25 mouse cellular contexts compared by ENCODE assay signal in genomic region chr4:100725811-100726210, GRCm38 (mm10). TPM values are rescaled to one million over a fixed set of nuclear protein-coding genes. Genes with fewer than 3 reads are reported as not detected.
DNase-seq lines count a peak whose midpoint lies in the region; ATAC-seq and TF ChIP-seq lines count a peak whose summit lies in the region.
"Had no signal": no experiment of that assay in that cellular context is flagged by ENCODE, and none has a peak within 500 bp of the region (broad histone marks: within the 10 kb centered on the region; RNA-seq: fewer than 3 reads in every experiment).

No protein-coding gene starts in this region.

- no peak overlapping the region for H3K4me2 ChIP-seq in forebrain, embryonic 11.5 days (ENCODE audit: low read depth, low read length, severe bottlenecking)
- no peak overlapping the region for H3K4me2 ChIP-seq in hindbrain, embryonic 12.5 days (replicated peaks)
- no peak overlapping the region for H3K4me2 ChIP-seq in hindbrain, postnatal 0 days (ENCODE audit: low read depth, low read length)
- no peak overlapping the region for H3K4me2 ChIP-seq in midbrain, postnatal 0 days (ENCODE audit: low read depth, low read length, poor library complexity, severe bottlenecking)
- no peak overlapping the region for H3K4me2 ChIP-seq in midbrain, embryonic 15.5 days
- H3K4me2 ChIP-seq: forebrain, embryonic 12.5 days; forebrain, embryonic 15.5 days; heart, embryonic 12.5 days; heart, embryonic 15.5 days had no signal

- 93% methylated on average over 7 of the region's 7 CpGs for WGBS in forebrain, embryonic 10.5 days
- 90% methylated on average over 7 of the region's 7 CpGs for WGBS in forebrain, embryonic 11.5 days
- WGBS in hindbrain, embryonic 12.5 days = 89% methylated on average over 7 of the region's 7 CpGs
- 88% methylated on average over 7 of the region's 7 CpGs for WGBS in hindbrain, postnatal 0 days
- WGBS in midbrain, embryonic 10.5 days = 86% methylated on average over 7 of the region's 7 CpGs
- 83% methylated on average over 7 of the region's 7 CpGs for WGBS in midbrain, postnatal 0 days
- 88% methylated on average over 7 of the region's 7 CpGs for WGBS in midbrain, embryonic 15.5 days

- H3K9ac ChIP-seq in forebrain, embryonic 11.5 days (ENCODE audit: low read length) = no peak overlapping the region
- H3K9ac ChIP-seq in hindbrain, embryonic 12.5 days = no peak overlapping the region
- no peak overlapping the region for H3K9ac ChIP-seq in hindbrain, postnatal 0 days (replicated peaks; ENCODE audit: low read length)
- H3K9ac ChIP-seq in midbrain, postnatal 0 days (replicated peaks; ENCODE audit: low read length, poor library complexity, severe bottlenecking) = no peak overlapping the region
- H3K9ac ChIP-seq in midbrain, embryonic 15.5 days = no peak overlapping the region
- H3K9ac ChIP-seq: forebrain, embryonic 12.5 days; forebrain, embryonic 15.5 days; heart, embryonic 12.5 days; heart, embryonic 15.5 days had no signal

- no peak overlapping the region for H3K4me3 ChIP-seq in forebrain, embryonic 10.5 days
- no peak overlapping the region for H3K4me3 ChIP-seq in forebrain, embryonic 11.5 days (ENCODE audit: low read depth, low read length)
- no peak overlapping the region for H3K4me3 ChIP-seq in hindbrain, embryonic 12.5 days
- no peak overlapping the region for H3K4me3 ChIP-seq in hindbrain, postnatal 0 days (ENCODE audit: low read length)
- H3K4me3 ChIP-seq in midbrain, embryonic 10.5 days = no peak overlapping the region
- H3K4me3 ChIP-seq in midbrain, postnatal 0 days (ENCODE audit: low read depth, low read length) = no peak overlapping the region
- H3K4me3 ChIP-seq in midbrain, embryonic 15.5 days = no peak overlapping the region
- H3K4me3 ChIP-seq: forebrain, embryonic 12.5 days; forebrain, embryonic 15.5 days; heart, adult 2 months; heart, embryonic 12.5 days; heart, embryonic 15.5 days had no signal

- H3K27ac ChIP-seq in forebrain, embryonic 10.5 days = peak overlapping the region; percentile 48
- H3K27ac ChIP-seq in forebrain, embryonic 11.5 days (ENCODE audit: low read depth, low read length) = no peak overlapping the region
- 0 out of 2 replicates have a peak overlapping the region, but pooled peaks have one; percentile 17 for H3K27ac ChIP-seq in hindbrain, embryonic 12.5 days
- H3K27ac ChIP-seq in hindbrain, postnatal 0 days = no peak overlapping the region
- H3K27ac ChIP-seq in midbrain, embryonic 10.5 days (replicated peaks) = peak overlapping the region; percentile 69
- H3K27ac ChIP-seq in midbrain, postnatal 0 days (ENCODE audit: low read depth, low read length) = no peak overlapping the region
- H3K27ac ChIP-seq in midbrain, embryonic 15.5 days = peak overlapping the region; percentile 53
- H3K27ac ChIP-seq: forebrain, embryonic 12.5 days; forebrain, embryonic 15.5 days; heart, adult 2 months; heart, embryonic 15.5 days had no signal

- DNase-seq in forebrain, embryonic 10.5 days (ENCODE audit: extremely low spot score, low spot score) = no peak
- no peak for DNase-seq in forebrain, embryonic 11.5 days (ENCODE audit: low spot score)
- no peak for DNase-seq in hindbrain, postnatal 0 days (ENCODE audit: low spot score)
- DNase-seq in midbrain, embryonic 10.5 days (ENCODE audit: low spot score) = no peak
- no peak for DNase-seq in midbrain, postnatal 0 days (ENCODE audit: low spot score)
- DNase-seq in embryo, embryonic 10 days (ENCODE audit: low spot score) = no peak
- DNase-seq: adrenal gland, adult 8-10 months; adrenal gland, postnatal 25 days; cerebellum, adult 11-12 months; cerebellum, adult 8-10 months; cerebellum, postnatal 10 days; cerebellum, postnatal 36 days; gastrocnemius, postnatal 25 days; heart, adult 2 months; heart, postnatal 14 days; heart, postnatal 4 days had no signal

- H3K27me3 ChIP-seq in forebrain, embryonic 10.5 days (ENCODE audit: poor library complexity, severe bottlenecking) = peaks cover 4% of the 10 kb centered on the region
- H3K27me3 ChIP-seq in forebrain, embryonic 11.5 days (ENCODE audit: control insufficient read depth, insufficient read depth, low read length) = no peaks in the 10 kb centered on the region; the same call in 1 of the 2 replicates
- no peaks in the 10 kb centered on the region for H3K27me3 ChIP-seq in hindbrain, embryonic 12.5 days
- no peaks in the 10 kb centered on the region for H3K27me3 ChIP-seq in hindbrain, postnatal 0 days (ENCODE audit: insufficient read depth, low read length)
- no peaks in the 10 kb centered on the region for H3K27me3 ChIP-seq in midbrain, embryonic 10.5 days (ENCODE audit: low read depth, poor library complexity, severe bottlenecking)
- no peaks in the 10 kb centered on the region for H3K27me3 ChIP-seq in midbrain, postnatal 0 days (ENCODE audit: insufficient read depth, low read length)
- no peaks in the 10 kb centered on the region for H3K27me3 ChIP-seq in midbrain, embryonic 15.5 days (replicated peaks)
- H3K27me3 ChIP-seq: forebrain, embryonic 12.5 days; forebrain, embryonic 15.5 days; heart, embryonic 15.5 days had no signal

- no peaks in the 10 kb centered on the region for H3K9me3 ChIP-seq in forebrain, embryonic 10.5 days
- no peaks in the 10 kb centered on the region for H3K9me3 ChIP-seq in forebrain, embryonic 11.5 days (ENCODE audit: control insufficient read depth, low read length)
- H3K9me3 ChIP-seq in hindbrain, embryonic 12.5 days (replicated peaks) = no peaks in the 10 kb centered on the region
- H3K9me3 ChIP-seq in hindbrain, postnatal 0 days (ENCODE audit: low read length) = no peaks in the 10 kb centered on the region
- no peaks in the 10 kb centered on the region for H3K9me3 ChIP-seq in midbrain, embryonic 10.5 days (replicated peaks)
- no peaks in the 10 kb centered on the region for H3K9me3 ChIP-seq in midbrain, postnatal 0 days (ENCODE audit: low read length)
- H3K9me3 ChIP-seq in midbrain, embryonic 15.5 days = no peaks in the 10 kb centered on the region
- H3K9me3 ChIP-seq: forebrain, embryonic 12.5 days; forebrain, embryonic 15.5 days; heart, embryonic 12.5 days; heart, embryonic 15.5 days had no signal

- no peak for ATAC-seq in forebrain, embryonic 11.5 days (replicated peaks; ENCODE audit: low FRiP score)
- ATAC-seq in hindbrain, embryonic 12.5 days (ENCODE audit: low FRiP score) = no peak
- no peak for ATAC-seq in hindbrain, postnatal 0 days
- ATAC-seq in midbrain, postnatal 0 days (ENCODE audit: low FRiP score) = no peak
- no peak for ATAC-seq in midbrain, embryonic 15.5 days (replicated peaks)
- ATAC-seq: activated CD4-positive, CD25-positive, alpha-beta regulatory T cell, adult 4 months; forebrain, embryonic 15.5 days; inflammation-experienced regulatory T-cells, adult 6 months; intestine, embryonic 16.5 days had no signal

- peaks cover 30% of the 10 kb centered on the region for H3K4me1 ChIP-seq in forebrain, embryonic 10.5 days
- 0 out of 2 replicates have a peak, but pooled peaks cover 2% of the 10 kb centered on the region for H3K4me1 ChIP-seq in forebrain, embryonic 11.5 days (replicated peaks; ENCODE audit: control insufficient read depth, insufficient read depth, low read length)
- 0 out of 2 replicates have a peak, but pooled peaks cover 7% of the 10 kb centered on the region for H3K4me1 ChIP-seq in hindbrain, embryonic 12.5 days
- H3K4me1 ChIP-seq in hindbrain, postnatal 0 days (ENCODE audit: insufficient read depth, low read length) = no peaks in the 10 kb centered on the region
- H3K4me1 ChIP-seq in midbrain, embryonic 10.5 days = peaks cover 32% of the 10 kb centered on the region
- 0 out of 2 replicates have a peak, but pooled peaks cover 3% of the 10 kb centered on the region for H3K4me1 ChIP-seq in midbrain, postnatal 0 days (ENCODE audit: insufficient read depth, low read length)
- H3K4me1 ChIP-seq in midbrain, embryonic 15.5 days = peaks cover 10% of the 10 kb centered on the region
- H3K4me1 ChIP-seq: forebrain, embryonic 15.5 days; heart, embryonic 12.5 days; heart, embryonic 15.5 days had no signal

- TF ChIP-seq CTCF in hindbrain, postnatal 0 days (IDR thresholded peaks at IDR 0.05; ENCODE audit: low read depth) = no peak
- TF ChIP-seq CTCF in midbrain, postnatal 0 days (IDR thresholded peaks at IDR 0.05) = no peak

- no peaks in the 10 kb centered on the region for H3K36me3 ChIP-seq in forebrain, embryonic 10.5 days (replicated peaks)
- H3K36me3 ChIP-seq in forebrain, embryonic 11.5 days (ENCODE audit: control insufficient read depth, insufficient read depth, low read length) = no peaks in the 10 kb centered on the region
- H3K36me3 ChIP-seq in hindbrain, embryonic 12.5 days = no peaks in the 10 kb centered on the region
- no peaks in the 10 kb centered on the region for H3K36me3 ChIP-seq in hindbrain, postnatal 0 days (ENCODE audit: insufficient read depth, low read length)
- H3K36me3 ChIP-seq in midbrain, embryonic 10.5 days = no peaks in the 10 kb centered on the region
- no peaks in the 10 kb centered on the region for H3K36me3 ChIP-seq in midbrain, postnatal 0 days (ENCODE audit: insufficient read depth, low read length)
- H3K36me3 ChIP-seq in midbrain, embryonic 15.5 days (replicated peaks) = no peaks in the 10 kb centered on the region
- H3K36me3 ChIP-seq: forebrain, embryonic 12.5 days; forebrain, embryonic 15.5 days; heart, embryonic 12.5 days; heart, embryonic 15.5 days had no signal

RNA-seq across cellular contexts. Expression of gene Cachd1, which starts 50.7 kb away (rescaled TPM):
- polyA plus RNA-seq in forebrain, embryonic 10.5 days (2016; fragmentation: Nextera tagmentation; extraction: Ambion mirVana) = 25.5 and 26.8 TPM in 2 replicates
- 45.3 and 50.2 TPM in 2 replicates for polyA plus RNA-seq in forebrain, embryonic 11.5 days (2014; fragmentation: Nextera tagmentation; extraction: Ambion mirVana)
- 34.7 and 35.5 TPM in 2 replicates for polyA plus RNA-seq in hindbrain, embryonic 12.5 days (2016; fragmentation: Nextera tagmentation; extraction: Ambion mirVana)
- 30.3 and 30.9 TPM in 2 replicates for total RNA-seq in hindbrain, postnatal 0 days (2014; rRNA removed)
- polyA plus RNA-seq in hindbrain, postnatal 0 days (2015; fragmentation: Nextera tagmentation; extraction: Ambion mirVana) = 14.6 and 15.3 TPM in 2 replicates
- 34.8 and 42.7 TPM in 2 replicates for polyA plus RNA-seq in midbrain, embryonic 10.5 days (2016; fragmentation: Nextera tagmentation; extraction: Ambion mirVana)
- total RNA-seq in midbrain, postnatal 0 days (2014; rRNA removed) = 52.2 and 59.8 TPM in 2 replicates
- 25.1 and 26.5 TPM in 2 replicates for polyA plus RNA-seq in midbrain, postnatal 0 days (2015; fragmentation: Nextera tagmentation; extraction: Ambion mirVana)
- 41.8 and 48.7 TPM in 2 replicates for polyA plus RNA-seq in midbrain, embryonic 15.5 days (2015; fragmentation: Nextera tagmentation; extraction: Ambion mirVana)
- polyA plus RNA-seq: activated CD4-positive, CD25-positive, alpha-beta regulatory T cell, adult 4 months; inflammation-experienced regulatory T-cells, adult 6 months had no signal

Comparison
In these comparisons a context has a peak if more than half of its experiments do, and no peak if none do; other contexts are left out.
1. H3K27ac ChIP-seq: peak in forebrain, embryonic 10.5 days (single experiment), hindbrain, embryonic 12.5 days (single experiment), midbrain, embryonic 10.5 days (single experiment) and midbrain, embryonic 15.5 days (single experiment); none in forebrain, embryonic 11.5 days (single experiment), hindbrain, postnatal 0 days (single experiment) and midbrain, postnatal 0 days (single experiment).